Mouse (Mus musculus) left cerebral cortex, postnatal 14 days (tissue): ENCODE data around the gene Tfrc. TPM values are rescaled to one million over a fixed set of nuclear protein-coding genes. Genes with fewer than 3 reads are reported as not detected.
A peak's percentile ranks its signal among the peaks of the same experiment; 100 is the strongest.

Source experiments
- DNase-seq, 2 experiments: peaks; one replicate each; pipeline ENCODE4 v3.0.0; 2021 to 2022; ENCODE audit warnings: low spot score in 2 of 2, mixed read lengths in 1 of 2
- intact Hi-C: fragments of 180-260 bp; cut with DNase I; formaldehyde crosslinking; loops from one replicate; pipeline ENCODE4 v1.15.1; 2025
- total RNA-seq, 2 experiments: library from RNA; stranded (reverse); gene quantifications; 2 replicates each; pipeline ENCODE4 v1.2.3; 2021

The Tfrc gene
- total RNA-seq, 2 experiments from 2014 or later = 89.4 to 97.8 TPM

DNA sequence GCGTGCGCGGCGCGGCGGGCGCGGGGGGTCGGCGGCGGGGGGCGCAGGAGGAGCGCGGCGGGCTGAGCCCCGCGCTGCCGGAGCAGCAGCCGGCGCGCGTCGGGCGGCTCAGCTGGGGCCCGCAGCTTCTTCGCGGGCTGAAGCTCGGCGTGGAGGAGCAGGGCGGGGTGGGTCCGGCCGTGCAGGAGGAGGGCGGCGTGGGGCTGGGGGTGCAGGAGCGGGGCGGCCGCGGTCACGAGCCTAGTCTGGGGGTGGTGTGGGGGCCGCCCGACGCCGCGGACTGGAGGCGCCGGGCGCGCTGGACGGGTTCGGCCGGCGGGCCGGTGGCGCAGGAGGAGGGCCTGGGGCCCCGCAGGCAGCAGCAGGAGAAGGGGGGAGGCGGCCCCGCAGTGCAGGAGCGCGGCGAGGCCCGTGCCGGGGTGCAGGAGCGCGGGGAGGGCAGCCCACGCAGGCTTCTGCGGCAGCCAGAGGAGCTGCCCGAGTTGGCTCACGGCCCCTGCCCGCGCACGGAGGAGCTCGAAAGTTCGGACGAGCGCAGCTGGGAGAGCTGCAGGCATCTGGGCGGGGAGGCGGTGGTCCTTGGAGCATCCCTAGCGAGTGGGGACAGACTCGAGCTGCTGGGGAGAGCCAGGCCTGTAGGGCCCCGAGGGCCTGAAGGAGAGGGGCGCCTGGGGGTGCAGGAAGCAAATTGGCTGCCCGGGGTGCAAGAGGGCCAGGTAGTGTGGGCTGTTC lies 35.5 kb downstream of the Tfrc start:
- DNase-seq = peak; percentile 54 to 67

DNA sequence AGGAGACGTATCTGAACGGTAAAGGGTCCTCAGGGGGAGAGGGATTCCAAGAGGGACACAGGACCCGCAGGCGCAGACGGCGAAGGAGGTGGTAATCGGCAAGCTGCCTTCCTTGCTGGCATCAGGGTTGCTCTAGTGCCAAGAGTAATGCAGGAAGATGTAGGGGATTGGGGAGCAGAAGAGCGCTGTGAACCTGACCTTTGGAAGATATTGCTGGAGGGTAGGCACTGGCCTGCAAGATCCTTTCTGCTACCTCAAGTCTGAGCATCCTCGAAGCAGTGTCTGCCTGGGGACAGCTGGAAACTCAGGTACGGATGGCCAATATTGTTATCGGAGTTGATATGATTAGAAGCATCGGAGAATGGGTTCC lies 36.1 kb downstream of the Tfrc start:
- intact Hi-C loops = loop anchor here (2.0 kb wide), 1 partner anchor 16 kb away; no protein-coding TSS in a partner anchor
- no peak for DNase-seq

More for the DNA sequence above, 35.5 kb downstream of the Tfrc start:
- intact Hi-C loops = loop anchor here (2.0 kb wide), 1 partner anchor 17 kb away; no protein-coding TSS in a partner anchor

DNA sequence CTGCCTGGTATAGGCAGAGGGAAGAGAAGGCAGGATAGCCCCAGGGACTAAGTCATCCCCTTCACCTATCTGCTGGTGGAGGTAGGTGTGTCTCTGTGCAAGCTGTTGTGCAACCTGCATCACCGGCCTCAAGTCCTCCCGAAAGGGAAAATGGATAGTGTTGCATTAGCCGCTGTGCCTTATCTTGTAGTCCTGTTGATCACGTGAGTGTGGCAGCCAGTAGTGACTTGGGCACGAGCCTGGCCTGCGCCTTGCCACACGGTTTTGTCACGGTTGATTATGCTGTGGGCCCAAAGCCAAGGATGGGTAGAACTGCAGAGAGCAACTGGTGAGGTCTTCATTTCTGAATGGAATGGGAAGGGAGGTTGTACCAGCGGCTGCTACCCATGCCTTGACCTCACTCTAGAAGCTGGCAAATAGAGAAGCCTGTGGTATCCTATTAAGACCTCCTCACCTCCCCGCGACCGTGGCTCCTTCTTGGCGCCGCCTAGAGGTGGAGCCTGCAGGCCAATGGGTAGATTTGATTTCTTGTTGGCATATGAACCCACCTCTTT lies 36.7 kb downstream of the Tfrc start:
- DNase-seq = peak; percentile 48 to 85

DNA sequence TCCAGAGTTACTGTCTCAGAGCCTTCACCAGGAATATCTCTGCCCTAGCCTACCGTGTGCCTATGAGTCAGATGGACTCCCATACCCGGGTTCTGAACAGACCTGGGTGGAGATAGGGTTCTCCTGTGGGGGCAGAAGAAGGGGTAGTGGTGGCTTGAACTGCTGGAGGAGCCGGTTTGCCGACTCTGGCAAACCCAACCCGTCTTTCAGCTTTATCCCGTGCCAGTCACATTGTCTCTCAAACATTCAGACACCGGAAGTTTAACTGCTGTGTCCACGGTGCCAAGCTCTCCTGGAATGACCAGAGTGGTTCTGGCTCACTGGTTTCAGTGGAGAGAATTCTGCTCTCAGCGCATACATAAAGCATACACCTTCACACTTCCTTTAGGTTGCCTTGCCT lies 37.3 kb downstream of the Tfrc start:
- no peak for DNase-seq
- intact Hi-C loops = no loop called here

More for the DNA sequence above, 36.7 kb downstream of the Tfrc start:
- intact Hi-C loops = loop anchor here (2.0 kb wide), 1 partner anchor 15 kb away; no protein-coding TSS in a partner anchor

DNA sequence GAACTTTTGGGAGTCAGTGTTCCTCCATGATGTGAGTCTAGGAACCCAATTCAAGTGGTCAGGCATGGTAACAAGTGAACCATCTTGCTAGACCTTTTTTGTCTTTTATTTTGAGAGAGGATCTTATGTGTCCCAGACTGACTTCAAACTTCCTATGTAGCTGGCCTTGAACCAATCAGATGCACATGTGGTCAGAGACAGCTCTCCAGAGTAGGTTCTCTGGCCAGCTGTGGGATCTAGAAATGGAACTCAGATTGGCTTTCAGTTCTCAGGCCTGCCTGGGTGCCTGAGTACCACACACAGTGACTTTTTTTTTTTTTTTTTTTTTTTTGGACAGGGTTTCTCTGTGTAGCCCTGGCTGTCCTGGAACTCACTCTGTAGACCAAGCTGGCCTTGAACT lies 39.0 kb downstream of the Tfrc start:
- no peak for DNase-seq
- intact Hi-C loops = no loop called here

DNA sequence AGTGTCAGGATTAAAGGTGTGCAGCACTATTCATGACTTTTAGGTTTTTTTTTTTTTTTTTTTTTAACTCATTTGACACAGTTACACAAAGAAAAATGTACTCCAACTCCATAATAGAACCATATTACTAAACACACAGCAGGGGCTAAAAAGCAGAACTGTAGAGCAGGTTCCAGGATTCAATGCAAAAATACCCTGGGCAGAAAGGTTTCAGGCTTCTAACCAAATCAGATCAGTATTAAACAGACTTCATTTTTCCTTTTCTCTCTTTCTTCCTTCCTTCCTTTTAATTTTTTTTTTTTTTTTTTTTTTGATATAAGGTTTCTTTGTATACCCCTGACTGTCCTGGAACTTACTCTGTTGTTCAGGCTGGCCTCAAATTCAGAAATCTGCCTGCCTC lies 41.7 kb downstream of the Tfrc start:
- DNase-seq = no peak
- intact Hi-C loops = no loop called here

DNA sequence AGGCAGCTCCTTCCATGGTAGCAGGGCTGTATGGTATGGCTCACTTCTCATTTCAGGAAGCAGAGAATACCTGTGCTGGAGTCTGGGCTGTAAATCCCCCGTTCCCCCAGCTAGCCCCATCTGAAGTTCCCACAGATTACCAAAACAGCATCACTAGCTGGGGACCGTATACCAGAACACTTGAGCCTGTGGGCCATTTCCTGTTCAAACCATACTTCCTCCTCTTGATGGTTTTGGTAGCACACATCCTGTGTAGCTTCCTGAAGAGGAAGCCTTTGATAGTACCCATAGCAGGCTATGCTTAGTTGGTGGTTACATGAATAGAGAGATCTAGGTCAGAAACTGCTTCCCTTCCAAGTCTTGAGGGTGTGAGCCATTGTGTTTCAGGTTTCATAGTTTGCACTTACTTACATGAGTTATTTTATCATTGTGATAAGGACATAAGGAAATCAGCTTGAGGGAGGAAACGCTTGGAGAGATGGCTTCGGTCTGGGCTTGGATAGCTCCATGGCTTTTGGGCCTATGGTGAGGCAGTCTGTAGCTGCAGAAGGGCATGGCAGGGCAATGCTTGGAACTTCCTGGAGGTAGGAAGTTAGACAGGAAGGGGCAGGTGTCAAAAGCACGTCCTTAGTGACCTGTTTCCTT lies 42.4 kb downstream of the Tfrc start:
- DNase-seq = no peak
- intact Hi-C loops = no loop called here

DNA sequence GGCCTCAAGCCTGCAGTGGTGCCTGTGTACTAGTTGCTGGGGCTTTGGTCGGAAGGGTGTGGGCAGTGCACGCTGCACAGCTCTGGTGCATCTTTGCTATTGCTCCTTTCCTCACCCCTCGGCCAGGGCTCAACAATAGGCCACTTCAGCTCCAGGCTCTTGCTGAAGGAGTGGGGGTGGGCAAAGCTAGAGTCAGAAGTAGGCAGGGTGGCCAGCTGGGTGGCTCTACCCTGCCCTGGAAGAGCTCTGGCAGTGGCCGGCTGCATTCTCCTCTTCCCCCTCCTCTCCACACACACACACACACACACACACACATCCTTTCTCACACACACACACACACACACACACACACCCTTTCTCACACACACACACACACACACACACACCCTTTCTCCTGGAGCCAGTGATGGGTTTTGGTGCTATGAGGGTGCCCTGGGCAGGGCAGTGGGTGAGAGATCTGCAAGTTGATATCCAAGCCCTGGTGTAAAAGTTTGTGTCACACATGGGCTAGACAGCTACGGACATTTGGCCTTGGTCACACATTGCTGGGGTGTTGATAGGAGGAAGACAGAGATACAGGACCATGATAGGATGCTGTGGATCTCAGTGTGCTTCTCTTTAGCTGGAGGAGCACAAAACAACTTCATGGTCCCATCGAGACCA lies 45.5 kb downstream of the Tfrc start:
- DNase-seq = no peak
- intact Hi-C loops = no loop called here

DNA sequence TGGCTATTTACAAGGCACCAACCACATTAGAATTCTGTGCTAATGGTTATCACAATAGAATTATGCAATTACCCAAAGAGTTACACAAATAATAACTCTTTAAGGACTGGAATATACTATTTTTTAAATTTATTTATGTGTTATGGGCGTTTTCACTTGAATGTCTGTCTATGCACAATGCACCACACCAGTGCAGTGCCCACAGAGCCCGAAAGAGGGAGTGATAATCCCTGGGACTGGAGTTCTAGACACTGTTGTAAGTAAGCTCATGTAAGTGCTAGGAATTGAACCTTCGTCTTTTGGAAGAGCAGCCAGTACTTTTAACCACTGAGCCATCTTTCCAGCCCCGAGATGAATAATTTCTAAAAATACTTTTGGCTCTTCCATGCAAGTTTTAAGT lies 46.8 kb downstream of the Tfrc start:
- DNase-seq = no peak
- intact Hi-C loops = no loop called here

DNA sequence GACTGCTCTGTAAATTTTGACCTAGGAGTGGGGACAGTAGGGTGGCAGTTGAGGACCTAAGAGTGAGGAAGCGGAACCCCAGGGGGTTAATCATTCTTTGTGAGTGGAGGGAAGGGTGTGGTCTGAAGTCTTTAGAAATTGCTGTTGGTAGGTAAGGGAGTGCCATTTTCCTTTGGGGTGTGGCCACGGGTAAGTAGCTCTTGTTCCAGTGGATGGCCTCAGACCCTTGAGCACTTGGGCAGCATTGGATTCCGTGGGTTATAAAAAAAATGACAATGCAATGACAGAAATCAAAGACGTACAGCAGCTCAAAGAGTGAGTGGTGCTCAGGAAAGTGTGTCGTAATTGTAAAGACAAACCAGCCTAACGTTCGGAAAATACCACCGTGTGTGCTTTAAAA lies 47.6 kb downstream of the Tfrc start:
- DNase-seq = no peak
- intact Hi-C loops = no loop called here

DNA sequence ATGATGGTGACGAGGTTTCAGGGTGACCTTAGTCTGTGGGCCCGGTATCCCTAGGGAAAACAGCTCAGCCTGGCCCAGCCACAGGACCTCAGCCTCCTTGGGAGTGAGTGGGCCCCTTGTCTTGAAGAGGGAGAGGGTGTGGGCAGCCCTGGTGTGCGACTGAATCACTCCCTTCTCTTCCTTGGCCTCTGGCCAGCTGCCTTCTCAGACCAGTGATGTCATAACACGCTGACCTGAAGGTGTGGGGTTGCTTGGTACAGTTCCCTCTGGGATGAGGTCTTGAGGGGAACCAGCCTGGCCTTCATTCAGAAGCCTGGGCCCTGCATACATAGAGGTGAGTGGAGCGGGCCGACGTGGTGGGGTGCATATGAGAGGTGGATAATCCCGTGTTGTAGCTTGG lies 48.1 kb downstream of the Tfrc start:
- DNase-seq = no peak
- intact Hi-C loops = no loop called here

DNA sequence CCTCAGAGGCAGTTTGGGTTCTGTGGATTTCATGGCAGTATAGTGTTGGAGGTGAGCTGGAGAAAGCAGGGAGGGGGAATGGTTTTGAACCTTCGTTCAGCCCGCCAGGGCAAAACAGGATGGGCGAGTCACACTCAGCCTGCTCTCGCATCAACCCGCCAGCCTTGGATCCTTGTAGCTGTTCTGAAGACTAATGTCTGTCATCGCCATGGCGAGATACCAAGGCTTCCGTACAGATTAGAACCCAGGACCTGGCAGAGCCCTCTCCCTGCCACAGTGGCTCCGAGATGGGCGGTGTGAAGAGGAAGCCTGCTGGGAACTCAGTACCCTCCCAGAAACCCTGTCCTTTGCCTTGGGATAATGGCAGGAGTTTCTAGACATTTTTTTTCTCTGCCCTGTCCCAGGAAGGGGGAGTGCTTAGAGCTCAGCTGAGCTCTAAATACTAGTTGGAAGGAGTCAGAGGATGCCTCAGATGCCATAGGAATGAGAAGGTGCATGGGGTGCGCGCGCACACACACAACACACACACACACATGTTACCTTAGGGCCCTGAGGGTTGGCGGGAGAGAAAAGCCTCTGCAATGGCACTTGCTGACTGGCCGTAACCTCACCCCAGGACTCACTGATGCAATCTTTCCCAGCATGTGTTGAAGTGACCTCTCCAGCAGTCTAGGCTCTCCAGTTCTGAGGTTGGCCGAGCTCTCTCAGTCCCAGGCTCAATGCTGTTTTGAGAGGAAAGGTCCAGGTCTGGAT lies 49.0 kb downstream of the Tfrc start:
- no peak for DNase-seq
- intact Hi-C loops = loop anchor here (2.0 kb wide), 1 partner anchor 25 kb away; no protein-coding TSS in a partner anchor

DNA sequence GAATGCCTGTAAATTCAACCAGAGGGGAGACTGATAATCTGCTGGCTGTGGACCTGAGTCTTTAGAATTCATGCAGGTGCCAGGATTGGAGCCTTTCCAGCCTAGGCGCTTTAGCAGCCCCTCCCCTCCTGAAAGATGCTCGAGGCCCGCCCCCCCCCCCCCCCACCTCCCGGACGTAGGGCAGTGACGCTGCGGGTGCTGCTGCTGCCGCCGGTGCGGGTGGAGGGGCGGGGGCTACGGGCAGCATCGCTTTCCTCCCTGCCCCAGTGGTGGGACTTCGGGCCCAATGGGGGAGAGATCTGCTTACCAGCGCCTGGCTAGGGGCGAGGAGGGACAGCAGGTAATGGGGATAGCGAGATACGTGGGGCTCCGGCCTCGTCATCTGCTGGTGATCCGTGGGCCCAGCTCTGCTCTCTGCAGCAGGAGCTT lies 50.0 kb downstream of the Tfrc start:
- intact Hi-C loops = loop anchor here (2.0 kb wide), 1 partner anchor 24 kb away; no protein-coding TSS in a partner anchor
- DNase-seq = peak; percentile 45 to 73

DNA sequence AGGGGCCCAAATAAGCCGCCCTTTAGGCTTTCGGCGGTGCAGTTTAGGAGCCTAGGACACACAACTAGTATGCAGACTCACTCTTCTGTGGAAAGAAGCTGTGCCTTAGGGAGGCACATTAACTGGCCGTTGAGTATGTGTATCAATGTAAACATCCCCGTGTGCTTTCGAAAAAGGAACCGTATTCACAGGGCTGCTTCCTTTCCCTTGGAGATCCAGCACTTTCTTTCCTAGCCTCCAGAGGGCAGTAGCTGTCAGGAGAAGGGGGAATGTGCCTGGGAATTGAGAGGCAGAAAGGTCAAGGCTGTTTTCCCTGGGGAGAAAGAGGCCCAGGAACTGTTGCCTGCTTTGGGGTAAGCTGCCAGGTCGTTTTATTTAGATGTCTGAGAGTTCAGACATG lies 50.7 kb downstream of the Tfrc start:
- intact Hi-C loops = loop anchor here (2.0 kb wide), 1 partner anchor 23 kb away; no protein-coding TSS in a partner anchor

DNA sequence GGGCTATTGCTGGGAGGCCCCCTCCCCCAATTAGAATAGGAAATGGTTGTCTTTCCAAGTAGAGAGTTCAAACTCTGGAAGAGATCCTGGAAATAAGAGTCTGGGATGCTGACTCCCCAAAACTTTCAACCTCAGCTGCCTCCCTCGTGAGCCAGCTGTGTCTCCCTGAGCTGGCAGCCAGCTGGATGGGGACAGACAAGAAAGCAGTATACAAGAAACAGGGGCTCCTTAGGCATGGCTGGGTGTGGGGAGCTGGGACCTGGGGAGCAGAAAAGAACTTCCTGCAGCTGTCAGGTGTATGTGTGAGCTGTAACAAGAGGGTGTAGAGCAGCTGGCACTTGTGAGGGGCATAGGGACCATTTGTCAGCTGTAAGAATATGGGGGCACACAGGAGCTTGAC lies 51.4 kb downstream of the Tfrc start:
- intact Hi-C loops = loop anchor here (2.0 kb wide), 1 partner anchor 15 kb away; no protein-coding TSS in a partner anchor
- no peak for DNase-seq

More for the DNA sequence above, 50.7 kb downstream of the Tfrc start:
- peak; percentile 67 to 82 for DNase-seq

DNA sequence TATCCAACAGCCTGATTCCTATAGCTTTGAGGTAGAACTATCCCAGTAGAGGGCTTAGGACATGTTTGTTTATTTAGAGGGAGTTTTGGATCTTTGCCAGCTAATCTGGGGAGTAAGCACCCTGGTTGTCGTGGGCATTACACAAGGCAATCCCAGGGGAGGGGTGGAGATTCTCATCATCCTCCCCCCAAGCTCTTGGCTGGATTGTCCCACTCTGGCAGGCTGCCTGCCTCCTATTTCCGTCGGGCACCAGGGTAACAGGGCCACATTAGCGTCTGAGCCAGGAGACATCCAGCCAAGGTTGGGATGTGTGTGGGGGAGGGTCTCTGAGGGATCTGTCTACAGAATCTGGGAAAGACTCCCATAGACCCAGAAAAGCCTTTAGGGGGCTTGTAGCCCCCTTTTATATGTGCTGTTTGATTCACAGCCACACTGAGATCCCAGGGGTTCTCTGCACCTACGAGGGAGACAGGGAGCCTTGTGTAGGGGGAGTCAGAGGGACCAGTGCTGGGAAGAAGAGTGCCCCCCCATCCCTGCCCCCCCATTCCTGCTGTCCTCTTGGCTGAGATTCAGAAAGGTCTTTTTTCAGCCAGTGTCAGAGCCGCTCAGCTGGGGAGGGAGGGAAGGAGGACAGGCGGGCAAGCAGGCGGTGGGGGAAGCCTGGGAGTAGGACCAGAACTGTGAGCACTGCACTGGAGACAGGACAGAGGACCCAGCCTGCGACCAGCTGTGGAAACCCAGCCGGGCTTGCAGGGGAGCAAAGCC lies 52.0 kb downstream of the Tfrc start:
- DNase-seq = peak; percentile 70 to 84
- intact Hi-C loops = loop anchor here (2.0 kb wide), 1 partner anchor 16 kb away; no protein-coding TSS in a partner anchor

DNA sequence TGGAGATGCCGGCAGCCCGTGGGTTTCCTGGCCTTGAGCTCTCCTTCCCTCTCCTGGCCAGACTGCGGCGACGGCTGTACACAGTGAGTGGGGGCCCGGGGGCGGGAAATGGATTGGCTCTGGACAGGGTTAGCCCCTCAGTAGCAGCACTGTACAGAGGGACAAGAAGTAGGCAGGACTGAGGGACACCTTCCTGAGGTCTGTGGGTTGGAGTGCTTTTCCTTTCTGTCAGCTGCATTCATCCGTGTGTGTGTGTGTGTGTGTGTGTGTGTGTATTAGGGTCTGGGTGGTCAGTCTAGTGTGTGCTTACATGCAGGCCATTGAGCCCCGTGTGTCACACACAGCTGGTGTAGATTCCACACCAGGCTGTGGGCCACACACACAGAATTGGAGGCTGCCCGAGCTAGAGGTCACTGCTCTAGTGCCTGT lies 52.8 kb downstream of the Tfrc start:
- intact Hi-C loops = loop anchor here (2.0 kb wide), 1 partner anchor 17 kb away; no protein-coding TSS in a partner anchor
- DNase-seq = no peak

DNA sequence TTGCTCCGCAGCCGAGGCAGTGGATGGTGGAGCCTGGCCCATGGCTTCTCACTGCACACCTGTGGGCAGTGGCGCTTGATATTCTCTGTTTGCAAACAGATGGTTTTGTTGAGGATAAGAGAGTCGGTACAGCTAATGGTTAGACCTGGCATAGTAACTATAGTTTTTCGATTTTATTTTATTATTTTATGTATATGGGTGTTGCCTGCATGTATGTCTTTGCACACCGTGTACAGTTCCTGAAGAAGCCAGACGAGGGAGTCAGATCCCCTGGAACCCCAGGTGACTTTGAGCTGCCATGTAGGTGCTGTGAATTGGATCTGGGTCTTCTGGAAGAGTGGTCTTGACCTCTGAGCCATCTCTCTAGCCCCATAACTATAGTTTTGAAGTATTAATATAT lies 53.7 kb downstream of the Tfrc start:
- intact Hi-C loops = no loop called here
- DNase-seq = no peak
